Mouse (Mus musculus) ES-Bruce4 (cell line): ENCODE data around the gene Ppp2r5c. TPM values are rescaled to one million over a fixed set of nuclear protein-coding genes. Genes with fewer than 3 reads are reported as not detected.
A peak's percentile ranks its signal among the peaks of the same experiment; 100 is the strongest.

ENCODE experiments used
- H3K27ac ChIP-seq: 2 replicates; pipeline ENCODE4 v1.5.1; 2012; ENCODE audit warnings: low read length, inconsistent platforms; ENCODE audit not compliant: insufficient read depth
- H3K27me3 ChIP-seq: 2 replicates; pipeline ENCODE4 v1.6.1; 2012; ENCODE audit warnings: mild to moderate bottlenecking, low read length, inconsistent platforms; ENCODE audit not compliant: control insufficient read depth, poor library complexity, insufficient read depth, severe bottlenecking
- H3K36me3 ChIP-seq: 2 replicates; pipeline ENCODE4 v1.6.1; 2012; ENCODE audit warnings: inconsistent platforms, mild to moderate bottlenecking, low read length, moderate library complexity; ENCODE audit not compliant: control insufficient read depth, poor library complexity, insufficient read depth, severe bottlenecking
- H3K4me1 ChIP-seq: one replicate; pipeline ENCODE4 v1.8.1; 2011; ENCODE audit warnings: low read length; ENCODE audit not compliant: control insufficient read depth, insufficient read depth
- H3K4me3 ChIP-seq: 2 replicates; pipeline ENCODE4 v1.5.1; 2011; ENCODE audit warnings: low read depth, mild to moderate bottlenecking, low read length
- H3K9ac ChIP-seq: 2 replicates; pipeline ENCODE4 v1.6.1; 2012; ENCODE audit warnings: low read depth, mild to moderate bottlenecking, inconsistent platforms; ENCODE audit not compliant: poor library complexity, severe bottlenecking
- H3K9me3 ChIP-seq: replicated peaks from 2 replicates; pipeline ENCODE4 v1.6.1; 2012; ENCODE audit warnings: mild to moderate bottlenecking, low read length, inconsistent platforms; ENCODE audit not compliant: control insufficient read depth, poor library complexity, insufficient read depth, severe bottlenecking
- CTCF ChIP-seq: IDR thresholded peaks from one replicate; pipeline ENCODE4 v1.8.1; 2011; ENCODE audit warnings: low read depth, low read length
- EP300 ChIP-seq: IDR thresholded peaks from 2 replicates; pipeline ENCODE4 v1.6.1; 2011; ENCODE audit warnings: low read depth, low read length; ENCODE audit not compliant: insufficient read depth
- POLR2A ChIP-seq: IDR thresholded peaks from one replicate; pipeline ENCODE4 v1.8.1; 2011; ENCODE audit warnings: low read length; ENCODE audit not compliant: insufficient read depth
- polyA plus RNA-seq: library from polyadenylated mRNA; stranded (reverse); fragments of >200 nt; gene quantifications from 2 replicates; pipeline ENCODE4 v1.2.4, GENCODE M21; 2011; ENCODE audit warnings: low read depth; ENCODE audit not compliant: missing spikeins, insufficient read depth, insufficient read length

The Ppp2r5c gene
- polyA plus RNA-seq, 1 experiment, result 223 TPM

GRCm38 (mm10) chr12:110590804-110591259 is 143.9 kb downstream of the Ppp2r5c start:
- no peaks in the 10 kb centered on the region for H3K4me1 ChIP-seq
- peak overlapping the region; percentile 62 for H3K9ac ChIP-seq
- no peaks in the 10 kb centered on the region for H3K9me3 ChIP-seq
- no peaks in the 10 kb centered on the region for H3K27me3 ChIP-seq
- no peaks in the 10 kb centered on the region for H3K36me3 ChIP-seq
- no peak overlapping the region for H3K27ac ChIP-seq
- peak overlapping the region; percentile 96 for H3K4me3 ChIP-seq
- TF ChIP-seq EP300 (no peak), POLR2A (no peak), CTCF (no peak)

GRCm38 (mm10) chr12:110591260-110591883 is 144.5 kb downstream of the Ppp2r5c start:
- H3K4me1 ChIP-seq, result no peaks in the 10 kb centered on the region
- 0 out of 2 replicates have a peak, but pooled peaks have one; percentile 28 for TF ChIP-seq EP300
- TF ChIP-seq POLR2A, result no peak

GRCm38 (mm10) chr12:110598527-110598926 is 151.6 kb downstream of the Ppp2r5c start:
- TF ChIP-seq EP300 (no peak), CTCF (peak; percentile 81)
- H3K36me3 ChIP-seq, result no peaks in the 10 kb centered on the region
- no peak overlapping the region for H3K27ac ChIP-seq
- no peak overlapping the region for H3K4me3 ChIP-seq
- no peak overlapping the region for H3K9ac ChIP-seq
- no peaks in the 10 kb centered on the region for H3K9me3 ChIP-seq
- H3K4me1 ChIP-seq, result no peaks in the 10 kb centered on the region
- no peaks in the 10 kb centered on the region for H3K27me3 ChIP-seq

More at GRCm38 (mm10) chr12:110591260-110591883, 144.5 kb downstream of the Ppp2r5c start:
- no peaks in the 10 kb centered on the region for H3K9me3 ChIP-seq
- H3K27me3 ChIP-seq, result no peaks in the 10 kb centered on the region
- peak overlapping the region; percentile 62 for H3K9ac ChIP-seq
- no peaks in the 10 kb centered on the region for H3K36me3 ChIP-seq
- H3K4me3 ChIP-seq, result peak overlapping the region; percentile 96
- H3K27ac ChIP-seq, result no peak overlapping the region

GRCm38 (mm10) chr12:110599791-110600190 is 152.9 kb downstream of the Ppp2r5c start:
- H3K27me3 ChIP-seq, result no peaks in the 10 kb centered on the region
- TF ChIP-seq CTCF (no peak), POLR2A (no peak), EP300 (no peak)
- no peaks in the 10 kb centered on the region for H3K36me3 ChIP-seq
- no peak overlapping the region for H3K9ac ChIP-seq
- no peak overlapping the region for H3K4me3 ChIP-seq
- H3K4me1 ChIP-seq, result no peaks in the 10 kb centered on the region
- no peak overlapping the region for H3K27ac ChIP-seq
- no peaks in the 10 kb centered on the region for H3K9me3 ChIP-seq

GRCm38 (mm10) chr12:110600225-110600991 is 153.5 kb downstream of the Ppp2r5c start:
- TF ChIP-seq CTCF, result no peak
- TF ChIP-seq POLR2A, result no peak
- no peak for TF ChIP-seq EP300
- Histone ChIP-seq H3K9me3 (no peaks in the 10 kb centered on the region), H3K27ac (no peak overlapping the region), H3K4me3 (no peak overlapping the region; the same call in 1 of the 2 replicates), H3K9ac (no peak overlapping the region), H3K36me3 (no peaks in the 10 kb centered on the region), H3K4me1 (no peaks in the 10 kb centered on the region), H3K27me3 (no peaks in the 10 kb centered on the region)
